Mouse (Mus musculus) right cerebral cortex, postnatal 36 days (tissue): Measurements from ENCODE around the gene Haus5.

Experiments used
- DNase-seq, 2 experiments: peaks; one replicate each; pipeline ENCODE4 v3.0.0; 2022; ENCODE audit warnings: low spot score in 2 of 2, mixed read lengths in 1 of 2

Haus5 gene

GRCm38 (mm10) chr7:30625530-30626384 is 39.0 kb downstream of the Haus5 start, which contains the start of gene Cox6b1:
Cox6b1 (minus strand) TSS chr7:30626151.
- DNase-seq: peak; percentile 77 to 83

- DNase-seq: no peak
Observed at GRCm38 (mm10) chr7:30619202-30619601, 45.6 kb downstream of the Haus5 start.

- DNase-seq: no peak
Observed at GRCm38 (mm10) chr7:30618658-30619057, 46.1 kb downstream of the Haus5 start.

DNA sequence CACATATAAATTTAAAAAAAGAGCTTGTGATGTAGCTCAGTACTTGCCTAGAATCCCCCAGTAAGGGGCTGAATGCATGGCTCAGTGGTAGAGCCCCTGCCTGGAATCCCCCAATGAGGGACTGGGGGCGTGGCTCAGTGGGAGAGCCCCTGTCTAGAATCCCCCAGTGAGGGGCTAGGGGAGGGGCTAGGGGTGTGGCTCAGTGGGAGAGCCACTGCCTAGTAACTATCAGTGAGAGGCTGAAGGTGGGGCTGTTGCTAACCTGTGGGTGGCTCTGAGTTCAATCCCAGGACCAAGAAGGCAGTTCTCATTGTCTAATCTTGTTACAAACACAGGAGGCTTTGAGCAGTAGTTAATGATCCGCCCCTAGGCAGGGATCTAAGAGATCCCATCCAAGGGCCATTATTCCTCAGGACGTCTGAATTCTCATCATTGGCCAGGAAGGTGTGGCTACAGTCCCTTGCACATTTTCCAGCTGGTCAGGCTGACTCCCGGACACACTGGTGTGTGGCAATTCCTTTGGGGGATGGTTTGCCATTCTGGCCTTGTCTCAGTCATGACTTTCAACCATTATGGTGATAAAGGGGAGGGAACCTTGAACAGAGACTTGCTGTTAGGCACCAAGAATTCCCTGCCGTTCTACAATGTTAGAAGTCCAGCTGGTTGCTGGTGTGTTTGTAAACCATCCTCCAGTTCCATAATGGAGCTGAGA is 49.6 kb downstream of the Haus5 start:
- DNase-seq: no peak

DNA sequence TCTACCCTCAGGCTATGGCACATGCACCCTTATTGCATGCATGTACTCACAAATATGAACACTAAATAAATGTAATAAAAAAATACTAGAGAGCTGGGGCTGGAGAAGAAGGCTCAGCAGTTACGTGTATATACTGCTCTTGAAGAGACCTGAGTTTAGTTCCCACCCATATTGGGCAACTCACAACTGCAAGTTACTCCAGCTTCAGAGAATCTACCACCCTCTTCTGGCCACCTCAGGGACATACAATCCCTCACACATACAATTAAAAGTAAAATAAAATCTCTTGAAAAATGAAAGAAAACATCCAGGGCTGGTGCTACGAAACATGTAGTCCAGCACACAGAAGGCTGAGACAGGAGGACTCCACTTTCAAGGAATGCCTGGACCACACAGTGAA is 50.3 kb downstream of the Haus5 start:
- DNase-seq: no peak

GRCm38 (mm10) chr7:30613529-30614112 is 51.2 kb downstream of the Haus5 start:
- DNase-seq: no peak

DNA sequence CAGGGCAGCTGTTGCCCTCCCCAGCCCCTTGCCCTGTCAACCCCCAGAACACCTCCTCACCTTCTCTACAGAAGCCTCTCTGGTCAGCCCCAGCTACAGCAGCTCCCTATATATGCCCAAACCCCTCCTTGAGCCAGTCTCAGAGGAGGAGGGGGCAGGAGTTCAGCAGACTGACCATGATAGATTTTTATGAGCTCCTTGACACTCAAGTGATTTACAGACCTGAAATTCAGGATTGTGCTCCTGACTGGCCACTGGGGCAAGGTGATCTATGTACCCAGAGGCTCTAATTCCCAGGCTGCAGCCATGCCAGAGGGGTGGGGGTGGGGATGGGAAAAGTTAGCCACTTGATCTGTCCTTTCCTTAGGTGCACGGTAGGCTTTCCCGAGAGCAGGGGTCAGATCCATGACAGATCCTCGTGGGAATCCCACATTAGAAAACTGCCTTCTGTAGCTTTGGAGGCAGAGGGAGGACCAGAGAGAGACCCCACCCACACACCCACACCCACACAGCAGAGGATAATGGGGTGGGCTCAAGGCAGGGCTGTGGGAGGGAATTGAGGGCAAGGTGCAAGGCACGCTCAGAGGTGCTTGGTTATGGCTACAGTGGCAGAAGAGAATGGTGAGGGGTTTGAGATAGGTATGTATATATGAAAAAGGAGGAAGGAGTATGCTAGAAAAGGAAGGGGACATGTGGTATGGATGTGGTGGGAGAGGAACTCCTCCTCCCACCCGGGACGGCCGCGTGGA is 52.0 kb downstream of the Haus5 start, which contains the start of gene Upk1a:
Gene Upk1a, minus strand, starts transcription at position 194 of the 749 bp plus-strand sequence.
- DNase-seq: no peak

- no peak for DNase-seq
Observed at GRCm38 (mm10) chr7:30610043-30610442, 54.8 kb downstream of the Haus5 start.

DNA sequence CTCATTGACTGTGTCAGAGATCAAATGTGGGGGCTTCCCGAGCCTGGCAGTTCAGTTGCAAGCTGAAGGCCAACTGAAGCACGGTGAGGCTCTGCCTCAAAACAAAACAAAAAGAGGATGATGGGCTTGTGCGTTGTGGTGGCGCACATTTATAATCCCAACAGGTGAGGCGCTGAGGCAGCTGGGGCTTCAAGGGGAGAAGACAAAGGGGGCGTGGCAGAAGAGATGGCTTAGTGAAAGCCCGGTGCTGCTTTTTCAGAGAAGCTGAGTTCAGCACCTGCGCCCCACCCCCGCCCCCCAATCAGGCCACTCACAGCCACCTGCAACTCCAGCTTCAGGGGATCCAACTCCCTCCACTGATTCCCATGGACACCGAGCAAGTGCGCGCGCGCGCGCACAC is 56.3 kb downstream of the Haus5 start:
- no peak for DNase-seq

DNA sequence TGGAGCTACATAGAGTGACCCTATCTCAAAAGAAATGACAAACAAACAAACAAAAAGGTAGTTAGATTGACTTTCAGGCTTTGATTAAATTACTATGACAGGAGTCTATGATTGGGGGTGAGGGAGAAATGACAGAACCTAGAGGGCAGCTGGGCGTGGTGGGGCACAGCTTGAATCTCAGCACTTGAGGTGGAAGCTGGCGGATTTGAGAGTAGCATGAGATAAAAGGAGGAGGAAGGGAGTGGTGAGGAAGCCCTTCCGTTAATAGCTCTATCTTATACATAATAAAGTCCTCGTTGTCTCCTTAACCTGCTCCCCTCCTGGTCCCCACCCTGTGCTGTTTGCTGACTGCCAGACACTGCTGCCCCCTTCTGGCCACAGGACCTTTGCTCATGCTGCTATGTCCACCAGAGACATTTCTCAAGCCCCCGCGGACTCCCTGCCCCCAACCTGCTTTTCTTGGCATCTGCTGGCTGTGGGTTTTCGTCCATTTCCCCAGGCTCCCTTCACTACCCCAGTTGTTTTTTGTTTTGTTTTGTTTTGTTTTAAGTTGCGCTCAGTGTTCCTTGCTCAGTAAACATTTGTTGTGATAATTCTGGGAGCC is 57.0 kb downstream of the Haus5 start:
- DNase-seq: no peak

- no peak for DNase-seq
Observed at GRCm38 (mm10) chr7:30604944-30605343, 59.9 kb downstream of the Haus5 start.

DNA sequence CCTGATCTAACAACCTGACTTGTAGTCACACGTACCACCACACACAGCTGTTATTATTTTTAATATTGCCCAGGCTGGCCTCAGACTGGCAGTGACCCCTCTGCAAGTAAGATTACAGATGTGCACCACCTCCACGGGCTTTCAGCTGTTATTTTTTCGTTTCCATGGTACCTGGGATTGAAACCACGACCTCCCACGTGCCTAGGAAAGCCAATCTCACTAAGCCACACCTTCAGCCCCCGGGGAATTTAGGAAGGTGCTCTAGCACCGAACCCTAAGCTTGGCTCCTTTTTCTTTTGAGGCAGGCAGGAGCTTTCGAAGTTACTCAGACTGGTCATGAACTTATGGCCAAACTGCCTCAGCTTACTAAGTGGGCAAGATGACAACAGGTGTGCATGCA is 60.4 kb downstream of the Haus5 start:
- no peak for DNase-seq
